Mouse (Mus musculus): ENCODE measurements around the gene Msrb2. TPM values are rescaled to one million over a fixed set of nuclear protein-coding genes. Genes with fewer than 3 reads are reported as not detected.

The Msrb2 gene
- 9.2 and 12.9 TPM in 2 replicates for polyA plus RNA-seq (2015; fragmentation: Nextera tagmentation; extraction: Ambion mirVana)

DNA sequence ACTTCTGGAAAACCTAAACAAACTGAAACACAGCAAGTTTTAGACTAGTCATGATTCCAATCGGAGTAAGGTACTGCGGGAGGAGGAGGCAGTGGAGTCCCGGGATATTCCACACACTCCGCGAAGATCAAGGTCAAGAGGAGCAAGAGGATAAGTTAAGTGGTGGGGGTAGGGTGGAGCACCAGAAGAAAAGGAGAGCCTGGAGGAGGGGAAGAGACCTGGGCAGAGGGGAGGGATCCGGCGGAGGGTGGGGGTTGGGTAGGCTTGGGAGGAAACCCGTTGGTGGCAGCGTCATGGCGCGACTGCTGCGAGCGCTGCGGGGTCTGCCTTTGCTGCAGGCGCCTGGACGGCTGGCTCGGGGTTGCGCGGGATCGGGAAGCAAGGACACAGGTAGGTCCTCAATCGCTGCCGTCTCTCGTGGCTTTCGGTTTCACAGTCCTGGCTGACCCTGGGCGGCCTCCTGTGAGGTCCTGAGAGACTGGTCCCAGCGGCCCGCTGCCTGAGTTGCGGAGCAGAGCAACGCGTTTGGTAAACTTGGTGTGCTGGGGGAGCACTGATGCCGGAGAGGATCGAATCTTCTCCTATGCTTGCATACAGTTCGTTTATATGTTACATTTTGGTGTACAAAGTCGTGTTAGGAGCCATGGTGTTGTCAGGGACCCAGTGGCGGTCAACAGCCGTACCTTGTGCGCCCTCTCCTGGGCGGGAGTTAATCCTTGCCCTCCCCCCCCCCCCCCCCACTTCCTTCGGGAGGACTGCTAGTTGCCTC is at the start of gene Msrb2:
TSS of gene Msrb2 (plus strand) at position 51 of the 769 bp plus-strand sequence.

Other genes with a start within 250 kb of the Msrb2 start
- not detected in 2 replicates for gene Armc3, start 172.1 kb upstream of the Msrb2 start, polyA plus RNA-seq (2015; fragmentation: Nextera tagmentation; extraction: Ambion mirVana)
- gene Ptf1a, start 74.2 kb downstream of the Msrb2 start, polyA plus RNA-seq (2015; fragmentation: Nextera tagmentation; extraction: Ambion mirVana): not detected in 2 replicates
- gene 4921504E06Rik, start 182.5 kb downstream of the Msrb2 start, polyA plus RNA-seq (2015; fragmentation: Nextera tagmentation; extraction: Ambion mirVana): not detected in 2 replicates

All from urinary bladder, postnatal 0 days (tissue).